Mouse (Mus musculus) cerebellum, adult 2 months (tissue): ENCODE data around the gene Dapl1.

Source experiments
- CTCF ChIP-seq: fragments of 200-500 bp; IDR thresholded peaks from 2 replicates; pipeline ENCODE4 v1.5.1; 2011; ENCODE audit warnings: low read depth, mild to moderate bottlenecking, control low read depth, low read length, moderate library complexity, borderline replicate concordance; ENCODE audit not compliant: insufficient read depth
- POLR2A ChIP-seq: fragments of 200-500 bp; IDR thresholded peaks from 2 replicates; pipeline ENCODE4 v1.6.1; 2011; ENCODE audit warnings: low read length, control low read depth, borderline replicate concordance; ENCODE audit not compliant: insufficient read depth

DNA sequence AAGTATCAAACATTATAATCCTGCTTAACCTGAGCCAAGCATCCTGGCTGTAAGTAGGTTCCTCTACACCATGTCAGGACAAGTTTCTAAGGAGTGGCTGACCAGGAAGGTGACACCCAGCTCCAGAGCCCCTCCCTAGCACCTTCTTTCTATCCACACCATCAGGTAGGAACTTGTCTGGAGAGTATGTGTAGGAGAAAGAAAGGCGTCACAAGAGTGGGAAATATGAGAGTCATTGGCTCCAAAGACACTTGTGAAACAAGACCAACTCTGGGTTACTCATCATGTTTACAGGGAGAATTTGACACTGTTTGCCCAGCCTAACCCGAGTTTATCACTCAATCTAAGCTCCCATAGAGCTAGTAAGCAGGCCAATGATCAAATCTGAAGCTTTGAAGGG, 36.7 kb upstream of the Dapl1 start:
- no peak for TF ChIP-seq CTCF
- TF ChIP-seq POLR2A: no peak
